Comparison of ENCODE assay signal across 8 mouse cellular contexts in the genomic region with DNA sequence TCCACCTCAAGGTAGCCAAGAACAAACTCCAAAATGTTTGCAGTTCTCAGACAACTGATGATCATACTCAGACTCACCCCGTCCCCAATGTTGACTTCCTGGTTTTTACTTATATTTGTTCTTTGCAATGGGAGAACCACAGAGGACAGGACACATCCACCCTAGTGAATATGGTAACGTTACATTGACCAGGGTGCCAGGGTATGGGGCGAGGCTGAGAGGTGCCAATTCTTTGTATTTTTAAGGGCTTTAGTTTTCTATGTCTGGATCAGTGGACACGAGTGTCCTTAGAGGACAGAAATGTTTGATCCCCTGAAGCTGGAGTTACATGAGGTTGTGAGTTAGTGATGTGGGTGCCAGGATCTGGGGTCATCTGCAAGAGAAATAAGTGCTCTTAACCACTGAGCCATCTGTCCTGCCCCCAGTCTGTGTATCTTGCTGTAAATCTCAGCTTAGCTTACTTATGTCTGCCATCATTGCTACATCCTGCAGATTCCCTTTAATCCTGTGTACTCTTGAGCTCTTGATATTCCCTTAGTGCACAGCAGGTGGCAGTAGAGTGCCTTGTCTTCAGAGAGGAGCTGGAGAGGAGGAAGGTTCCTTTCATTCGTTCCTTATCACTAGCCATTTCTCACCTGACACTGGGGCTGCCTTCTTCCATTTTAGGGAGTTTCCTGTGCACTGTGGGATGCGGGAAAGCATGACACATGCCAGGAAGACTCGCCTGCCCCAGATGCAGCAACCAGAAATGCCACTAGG. TPM values are rescaled to one million over a fixed set of nuclear protein-coding genes. Genes with fewer than 3 reads are reported as not detected.
DNase-seq lines count a peak whose midpoint lies in the region; ATAC-seq lines count a peak whose summit lies in the region.

No protein-coding gene starts in this region.

- H3K4me2 ChIP-seq in hindbrain, embryonic 14.5 days (replicated peaks) = no peak overlapping the region

- WGBS in hindbrain, embryonic 14.5 days = 36% methylated on average over 7 of the region's 7 CpGs

- H3K4me1 ChIP-seq in hindbrain, embryonic 14.5 days (replicated peaks; ENCODE audit: control insufficient read depth, insufficient read depth, low read length) = no peaks in the 10 kb centered on the region

- no peak overlapping the region for H3K4me3 ChIP-seq in hindbrain, embryonic 14.5 days (replicated peaks; ENCODE audit: low read length)

- 0 out of 2 replicates have a peak, but pooled peaks cover 1% of the 10 kb centered on the region for H3K9me3 ChIP-seq in hindbrain, embryonic 14.5 days (ENCODE audit: control insufficient read depth, low read length)

- H3K9ac ChIP-seq in hindbrain, embryonic 14.5 days = 0 out of 2 replicates have a peak overlapping the region, but pooled peaks have one; percentile 14

- peak overlapping the region; percentile 26; the same call in 1 of the 2 replicates for H3K27ac ChIP-seq in hindbrain, embryonic 14.5 days

- DNase-seq in MN1 (ENCODE audit: low spot score) = peak; percentile 82
- DNase-seq in cerebellum, adult 9-10 months = peak; percentile 91
- peak; percentile 70 to 83 for DNase-seq in frontal cortex, postnatal 10 days (ENCODE audit: low spot score in 2 of 2)
- DNase-seq in hindbrain, embryonic 14.5 days (ENCODE audit: low spot score) = peak; percentile 91
- DNase-seq in layer of hippocampus, postnatal 25 days (ENCODE audit: extremely low spot score in 1 of 2, low spot score in 1 of 2) = peak; percentile 57 to 84
- DNase-seq in lung, postnatal 14 days = peak; percentile 87
- DNase-seq in retina, embryonic 14.5 days (ENCODE audit: low spot score) = peak; percentile 91
- DNase-seq in thymus, postnatal 36 days = peak; percentile 64 to 71

- peak; percentile 81 for ATAC-seq in hindbrain, embryonic 14.5 days (ENCODE audit: low FRiP score)

- H3K36me3 ChIP-seq in hindbrain, embryonic 14.5 days (replicated peaks; ENCODE audit: control insufficient read depth, insufficient read depth) = peaks cover 9% of the 10 kb centered on the region

- H3K27me3 ChIP-seq in hindbrain, embryonic 14.5 days (ENCODE audit: control insufficient read depth, insufficient read depth, low read length) = no peaks in the 10 kb centered on the region

RNA-seq across cellular contexts. Expression of gene Zfp787, which starts 28.9 kb away (rescaled TPM):
- polyA plus RNA-seq in hindbrain, embryonic 14.5 days (2014; fragmentation: Nextera tagmentation; extraction: Ambion mirVana) = 14.2 and 14.5 TPM in 2 replicates
- 10 to 100 TPM; 25.5 to 28.2 TPM for total RNA-seq in layer of hippocampus, postnatal 25 days (2021)

RNA-seq across cellular contexts. Expression of gene Zfp444, which starts 45.2 kb away (rescaled TPM):
- 74.7 and 80.0 TPM in 2 replicates for polyA plus RNA-seq in hindbrain, embryonic 14.5 days (2014; fragmentation: Nextera tagmentation; extraction: Ambion mirVana)
- total RNA-seq in layer of hippocampus, postnatal 25 days (2021) = 10 to 100 TPM; 58.2 to 66.7 TPM
